In genomic region chr19:8578970-8579342, GRCm38 (mm10) we compare ENCODE assay signal across 8 mouse cellular contexts. TPM values are rescaled to one million over a fixed set of nuclear protein-coding genes. Genes with fewer than 3 reads are reported as not detected.
DNase-seq lines count a peak whose midpoint lies in the region; ATAC-seq and TF ChIP-seq lines count a peak whose summit lies in the region.

No protein-coding gene starts in this region.

- H3K27ac ChIP-seq in lung, postnatal 0 days (ENCODE audit: low read length) = no peak overlapping the region
- H3K27ac ChIP-seq in hindbrain, embryonic 12.5 days = no peak overlapping the region
- no peak overlapping the region for H3K27ac ChIP-seq in limb, embryonic 12.5 days
- peak overlapping the region; percentile 47 for H3K27ac ChIP-seq in stomach, embryonic 16.5 days (ENCODE audit: low read length)

- no peaks in the 10 kb centered on the region for H3K27me3 ChIP-seq in lung, postnatal 0 days (replicated peaks; ENCODE audit: insufficient read depth, low read length)
- 0 out of 2 replicates have a peak, but pooled peaks cover 3% of the 10 kb centered on the region for H3K27me3 ChIP-seq in hindbrain, embryonic 12.5 days
- H3K27me3 ChIP-seq in limb, embryonic 12.5 days = no peaks in the 10 kb centered on the region
- H3K27me3 ChIP-seq in stomach, embryonic 16.5 days (ENCODE audit: control insufficient read depth, insufficient read depth, low read length) = no peaks in the 10 kb centered on the region

- H3K4me3 ChIP-seq in lung, postnatal 0 days (ENCODE audit: low read depth, low read length) = no peak overlapping the region
- no peak overlapping the region for H3K4me3 ChIP-seq in hindbrain, embryonic 12.5 days
- peak overlapping the region; percentile 32 for H3K4me3 ChIP-seq in limb, embryonic 12.5 days (replicated peaks)
- H3K4me3 ChIP-seq in stomach, embryonic 16.5 days (replicated peaks; ENCODE audit: low read length) = peak overlapping the region; percentile 36

- no peak for ATAC-seq in lung, postnatal 0 days
- no peak for ATAC-seq in hindbrain, embryonic 12.5 days (ENCODE audit: low FRiP score)
- ATAC-seq in limb, embryonic 12.5 days (ENCODE audit: insufficient number of reproducible peaks, insufficient read depth, low FRiP score, low TSS enrichment, low read depth) = no peak
- ATAC-seq in stomach, embryonic 16.5 days (ENCODE audit: insufficient read depth, low FRiP score) = no peak

- DNase-seq in lung, postnatal 0 days (ENCODE audit: low spot score) = no peak
- no peak for DNase-seq in lung, postnatal 25 days (ENCODE audit: low spot score)
- no peak for DNase-seq in thymus, postnatal 4 days
- no peak for DNase-seq in spleen, postnatal 14 days (ENCODE audit: low spot score in 2 of 2)
- no peak for DNase-seq in adrenal gland, adult 2 months

- no peak for TF ChIP-seq EP300 in lung, postnatal 0 days (IDR thresholded peaks at IDR 0.05)

- TF ChIP-seq CTCF in lung, postnatal 0 days (IDR thresholded peaks at IDR 0.05) = no peak

- peak overlapping the region; percentile 62 for H3K4me2 ChIP-seq in lung, postnatal 0 days (replicated peaks; ENCODE audit: low read depth, low read length)
- H3K4me2 ChIP-seq in hindbrain, embryonic 12.5 days (replicated peaks) = peak overlapping the region; percentile 61
- H3K4me2 ChIP-seq in limb, embryonic 12.5 days = peak overlapping the region; percentile 72
- H3K4me2 ChIP-seq in stomach, embryonic 16.5 days (ENCODE audit: low read depth, low read length) = peak overlapping the region; percentile 62

- 35% methylated on average over 2 of the region's 2 CpGs for WGBS in lung, postnatal 0 days
- 65% methylated on average over 2 of the region's 2 CpGs for WGBS in hindbrain, embryonic 12.5 days
- WGBS in limb, embryonic 12.5 days = 69% methylated on average over 2 of the region's 2 CpGs
- 39% methylated on average over 2 of the region's 2 CpGs for WGBS in stomach, embryonic 16.5 days

- H3K9ac ChIP-seq in lung, postnatal 0 days (replicated peaks; ENCODE audit: low read depth) = no peak overlapping the region
- peak overlapping the region; percentile 47; the same call in 1 of the 2 replicates for H3K9ac ChIP-seq in hindbrain, embryonic 12.5 days
- H3K9ac ChIP-seq in limb, embryonic 12.5 days (replicated peaks) = peak overlapping the region; percentile 50; the same call in 1 of the 2 replicates
- H3K9ac ChIP-seq in stomach, embryonic 16.5 days (ENCODE audit: low read length) = peak overlapping the region; percentile 67

- no peaks in the 10 kb centered on the region for H3K4me1 ChIP-seq in lung, postnatal 0 days (ENCODE audit: insufficient read depth, low read depth, low read length)
- peaks cover 5% of the 10 kb centered on the region for H3K4me1 ChIP-seq in hindbrain, embryonic 12.5 days
- peaks cover 6% of the 10 kb centered on the region for H3K4me1 ChIP-seq in limb, embryonic 12.5 days (replicated peaks)
- H3K4me1 ChIP-seq in stomach, embryonic 16.5 days (ENCODE audit: control insufficient read depth, insufficient read depth, low read length) = no peaks in the 10 kb centered on the region

- no peaks in the 10 kb centered on the region for H3K36me3 ChIP-seq in lung, postnatal 0 days (ENCODE audit: insufficient read depth, low read length)
- no peaks in the 10 kb centered on the region for H3K36me3 ChIP-seq in hindbrain, embryonic 12.5 days
- H3K36me3 ChIP-seq in limb, embryonic 12.5 days = no peaks in the 10 kb centered on the region
- H3K36me3 ChIP-seq in stomach, embryonic 16.5 days (ENCODE audit: control insufficient read depth, insufficient read depth, low read length) = no peaks in the 10 kb centered on the region

- no peaks in the 10 kb centered on the region for H3K9me3 ChIP-seq in lung, postnatal 0 days (ENCODE audit: low read length)
- no peaks in the 10 kb centered on the region for H3K9me3 ChIP-seq in hindbrain, embryonic 12.5 days (replicated peaks)
- no peaks in the 10 kb centered on the region for H3K9me3 ChIP-seq in limb, embryonic 12.5 days
- no peaks in the 10 kb centered on the region for H3K9me3 ChIP-seq in stomach, embryonic 16.5 days (replicated peaks; ENCODE audit: control insufficient read depth, low read length)

RNA-seq across cellular contexts. Expression of gene Slc22a8, which starts 12.1 kb away (rescaled TPM):
- polyA plus RNA-seq in lung, postnatal 0 days (2015; fragmentation: Nextera tagmentation; extraction: Ambion mirVana) = 0.20 and 0.56 TPM in 2 replicates
- 0.89 and 0.93 TPM in 2 replicates for polyA plus RNA-seq in hindbrain, embryonic 12.5 days (2016; fragmentation: Nextera tagmentation; extraction: Ambion mirVana)
- 0.26 TPM in 1 of 2 replicates, not detected in the other for polyA plus RNA-seq in limb, embryonic 12.5 days (2016; fragmentation: Nextera tagmentation; extraction: Ambion mirVana)
- polyA plus RNA-seq in stomach, embryonic 16.5 days (2015; fragmentation: Nextera tagmentation; extraction: Ambion mirVana) = 0.09 and 0.17 TPM in 2 replicates
- total RNA-seq in adrenal gland, adult 2 months (2021) = under 1 TPM; 0.17 to 0.31 TPM
- 0.27 and 0.34 TPM in 2 replicates for polyA plus RNA-seq in adrenal gland, adult 2 months (2012; rRNA removed)

RNA-seq across cellular contexts. Expression of gene Slc22a6, which starts 38.9 kb away (rescaled TPM):
- not detected in 2 replicates for polyA plus RNA-seq in lung, postnatal 0 days (2015; fragmentation: Nextera tagmentation; extraction: Ambion mirVana)
- 3.3 and 3.7 TPM in 2 replicates for polyA plus RNA-seq in hindbrain, embryonic 12.5 days (2016; fragmentation: Nextera tagmentation; extraction: Ambion mirVana)
- not detected in 2 replicates for polyA plus RNA-seq in limb, embryonic 12.5 days (2016; fragmentation: Nextera tagmentation; extraction: Ambion mirVana)
- 0.05 TPM in 1 of 2 replicates, not detected in the other for polyA plus RNA-seq in stomach, embryonic 16.5 days (2015; fragmentation: Nextera tagmentation; extraction: Ambion mirVana)
- not detected for total RNA-seq in adrenal gland, adult 2 months (2021)
- 0.06 TPM in 1 of 2 replicates, not detected in the other for polyA plus RNA-seq in adrenal gland, adult 2 months (2012; rRNA removed)

Comparison
In these comparisons a context has a peak if more than half of its experiments do, and no peak if none do; other contexts are left out.
1. H3K4me3 ChIP-seq: peak in limb, embryonic 12.5 days (single experiment) and stomach, embryonic 16.5 days (single experiment); none in lung, postnatal 0 days (single experiment) and hindbrain, embryonic 12.5 days (single experiment).
2. Peak in every context shown above with its lines, with median percentiles within 50 percentile points of each other: H3K4me2 ChIP-seq.